Mouse (Mus musculus) forebrain, postnatal 0 days (tissue): ENCODE data around the gene Tspan18. TPM values are rescaled to one million over a fixed set of nuclear protein-coding genes. Genes with fewer than 3 reads are reported as not detected.

Experiments
- ATAC-seq: fragments of 200-750 bp; cut with Nextera tagmentation; 2 replicates; pipeline ENCODE4 v1.8.0; 2017; ENCODE audit warnings: mild to moderate bottlenecking, moderate library complexity
- DNase-seq: peaks from one replicate; pipeline ENCODE4 v3.0.0-alpha.2; 2015
- H3K27ac ChIP-seq: fragments of 300-500 bp; sonication (generic); 2 replicates; pipeline ENCODE4 v1.5.1; 2014; ENCODE audit warnings: low read depth, mild to moderate bottlenecking, antibody characterized with exemption, low read length, moderate library complexity, mixed read lengths
- H3K27me3 ChIP-seq: fragments of 300-500 bp; sonication (generic); 2 replicates; pipeline ENCODE4 v1.6.1; 2014; ENCODE audit warnings: mild to moderate bottlenecking, low read length, mixed read lengths; ENCODE audit not compliant: insufficient read depth
- H3K36me3 ChIP-seq: fragments of 300-500 bp; sonication (generic); 2 replicates; pipeline ENCODE4 v1.6.1; 2014; ENCODE audit warnings: mild to moderate bottlenecking, moderate library complexity; ENCODE audit not compliant: insufficient read depth
- H3K4me1 ChIP-seq: fragments of 300-500 bp; sonication (generic); 2 replicates; pipeline ENCODE4 v1.6.1; 2014; ENCODE audit warnings: antibody characterized with exemption; ENCODE audit not compliant: insufficient read depth
- H3K4me2 ChIP-seq: fragments of 300-500 bp; sonication (generic); 2 replicates; pipeline ENCODE4 v1.6.1; 2014; ENCODE audit warnings: low read depth, mild to moderate bottlenecking, moderate library complexity
- H3K4me3 ChIP-seq: fragments of 300-500 bp; sonication (generic); 2 replicates; pipeline ENCODE4 v1.5.1; 2014; ENCODE audit warnings: low read depth, low read length, mixed read lengths
- H3K9ac ChIP-seq: fragments of 300-500 bp; sonication (generic); 2 replicates; pipeline ENCODE4 v1.6.1; 2014; ENCODE audit warnings: mild to moderate bottlenecking
- H3K9me3 ChIP-seq: fragments of 300-500 bp; sonication (generic); 2 replicates; pipeline ENCODE4 v1.6.1; 2016; ENCODE audit warnings: low read length
- CTCF ChIP-seq: sonication (generic); IDR thresholded peaks from 2 replicates; pipeline ENCODE4 v1.5.1; 2016; ENCODE audit warnings: antibody characterized with exemption, control low read depth, low read depth
- WGBS: fragments of 180-500 bp; shearing (Covaris S2); extraction: QIAGEN DNeasy Blood & Tissue Kit; methylation state at CpG from one replicate; pipeline ENCODE4 v1.1.7; 2014; 5-methylcytosine and 5-hydroxymethylcytosine counted together
- polyA plus RNA-seq: library from polyadenylated mRNA; unstranded; fragments of >200 nt; fragmentation: Nextera tagmentation; extraction: Ambion mirVana; gene quantifications from 2 replicates; pipeline ENCODE4 v1.2.1, GENCODE M21; 2015
- total RNA-seq: library from RNA; depleted of rRNA; stranded (reverse); fragments of >200 nt; gene quantifications from 2 replicates; pipeline ENCODE4 v1.2.3, GENCODE M21; 2014

Gene Tspan18
- total and polyA plus RNA-seq, 2 experiments from 2014 or later = 14.4 to 23.1 TPM

- ATAC-seq (no peak), DNase-seq (no peak)
- no peak for TF ChIP-seq CTCF
- Histone ChIP-seq H3K4me2 (no peak overlapping the region), H3K36me3 (no peaks in the 10 kb centered on the region), H3K27ac (no peak overlapping the region), H3K4me1 (no peaks in the 10 kb centered on the region), H3K4me3 (no peak overlapping the region), H3K9ac (no peak overlapping the region), H3K9me3 (no peaks in the 10 kb centered on the region), H3K27me3 (no peaks in the 10 kb centered on the region)
- WGBS = 76% methylated on average over 1 of the region's 1 CpGs
These were observed 20.3 kb upstream of the Tspan18 start for GRCm38 (mm10) chr2:93354621-93355020.

- Histone ChIP-seq H3K27me3 (no peaks in the 10 kb centered on the region), H3K36me3 (no peaks in the 10 kb centered on the region), H3K4me2 (no peak overlapping the region), H3K27ac (no peak overlapping the region), H3K9ac (no peak overlapping the region), H3K4me3 (no peak overlapping the region), H3K4me1 (no peaks in the 10 kb centered on the region), H3K9me3 (no peaks in the 10 kb centered on the region)
- no peak for DNase-seq
- WGBS = 91% methylated on average over 4 of the region's 4 CpGs
- ATAC-seq = no peak
- TF ChIP-seq CTCF = no peak
These were observed 19.4 kb upstream of the Tspan18 start for GRCm38 (mm10) chr2:93353725-93354124.

DNA sequence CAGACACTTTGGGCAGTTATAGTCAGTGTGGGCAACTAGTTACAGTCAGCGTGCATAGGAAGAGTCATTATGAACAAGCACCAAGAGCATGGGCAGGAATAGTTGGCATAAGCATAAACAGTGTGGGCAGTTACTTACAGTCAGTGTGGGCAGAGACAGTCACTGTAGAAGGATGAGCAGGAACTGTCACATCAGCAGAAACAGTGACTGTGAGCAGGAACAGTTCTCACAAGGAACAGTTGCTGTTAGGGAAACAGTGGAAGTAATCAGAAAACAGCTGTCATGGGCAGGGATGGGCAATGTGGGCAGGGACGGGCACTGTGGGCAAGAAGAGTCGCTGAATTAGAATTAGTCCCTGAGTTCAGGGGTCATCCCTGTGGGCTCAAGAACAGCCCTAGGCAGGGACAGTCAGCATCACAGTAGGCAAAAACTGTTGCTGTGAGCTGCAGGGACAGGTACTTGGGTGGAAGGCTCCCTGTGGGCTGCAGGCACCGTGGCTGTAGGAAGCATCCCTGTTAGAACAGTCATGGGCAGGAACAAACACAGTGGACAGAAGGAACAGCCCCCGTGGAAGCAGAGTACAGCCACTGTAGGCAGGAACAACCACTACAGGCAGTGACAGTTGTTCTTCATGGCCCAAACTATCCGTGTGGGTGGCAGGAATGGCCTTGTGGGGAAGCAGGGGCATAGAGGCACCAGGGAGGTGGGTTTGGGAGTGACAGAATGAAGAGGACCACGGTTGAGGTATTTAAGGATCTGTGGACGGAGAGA is 18.8 kb upstream of the Tspan18 start:
- 83% methylated on average over 8 of the region's 8 CpGs for WGBS
- no peaks in the 10 kb centered on the region for H3K27me3 ChIP-seq
- H3K4me2 ChIP-seq = no peak overlapping the region
- no peaks in the 10 kb centered on the region for H3K36me3 ChIP-seq
- no peaks in the 10 kb centered on the region for H3K4me1 ChIP-seq
- H3K9ac ChIP-seq = no peak overlapping the region
- H3K4me3 ChIP-seq = no peak overlapping the region
- DNase-seq (no peak), ATAC-seq (no peak)
- no peak for TF ChIP-seq CTCF
- H3K9me3 ChIP-seq = no peaks in the 10 kb centered on the region
- no peak overlapping the region for H3K27ac ChIP-seq

- H3K4me2 ChIP-seq = no peak overlapping the region
- H3K4me3 ChIP-seq = no peak overlapping the region
- 65% methylated on average over 7 of the region's 7 CpGs for WGBS
- no peak for TF ChIP-seq CTCF
- no peak for DNase-seq
- no peak overlapping the region for H3K9ac ChIP-seq
- H3K27ac ChIP-seq = no peak overlapping the region
- ATAC-seq = no peak
- H3K36me3 ChIP-seq = no peaks in the 10 kb centered on the region
- H3K9me3 ChIP-seq = no peaks in the 10 kb centered on the region
- H3K4me1 ChIP-seq = no peaks in the 10 kb centered on the region
- no peaks in the 10 kb centered on the region for H3K27me3 ChIP-seq
These were observed 17.0 kb upstream of the Tspan18 start for GRCm38 (mm10) chr2:93351352-93351751.

GRCm38 (mm10) chr2:93347018-93347417 is 12.7 kb upstream of the Tspan18 start:
- H3K4me1 ChIP-seq = no peaks in the 10 kb centered on the region
- no peak overlapping the region for H3K9ac ChIP-seq
- no peak for TF ChIP-seq CTCF
- H3K27me3 ChIP-seq = no peaks in the 10 kb centered on the region
- H3K27ac ChIP-seq = no peak overlapping the region
- H3K9me3 ChIP-seq = no peaks in the 10 kb centered on the region
- DNase-seq = no peak
- no peak overlapping the region for H3K4me3 ChIP-seq
- no peaks in the 10 kb centered on the region for H3K36me3 ChIP-seq
- WGBS = 86% methylated on average over 5 of the region's 5 CpGs
- ATAC-seq = no peak
- H3K4me2 ChIP-seq = no peak overlapping the region

GRCm38 (mm10) chr2:93346609-93347008 is 12.3 kb upstream of the Tspan18 start:
- no peak for ATAC-seq
- 28% methylated on average over 6 of the region's 6 CpGs for WGBS
- no peak for TF ChIP-seq CTCF

DNA sequence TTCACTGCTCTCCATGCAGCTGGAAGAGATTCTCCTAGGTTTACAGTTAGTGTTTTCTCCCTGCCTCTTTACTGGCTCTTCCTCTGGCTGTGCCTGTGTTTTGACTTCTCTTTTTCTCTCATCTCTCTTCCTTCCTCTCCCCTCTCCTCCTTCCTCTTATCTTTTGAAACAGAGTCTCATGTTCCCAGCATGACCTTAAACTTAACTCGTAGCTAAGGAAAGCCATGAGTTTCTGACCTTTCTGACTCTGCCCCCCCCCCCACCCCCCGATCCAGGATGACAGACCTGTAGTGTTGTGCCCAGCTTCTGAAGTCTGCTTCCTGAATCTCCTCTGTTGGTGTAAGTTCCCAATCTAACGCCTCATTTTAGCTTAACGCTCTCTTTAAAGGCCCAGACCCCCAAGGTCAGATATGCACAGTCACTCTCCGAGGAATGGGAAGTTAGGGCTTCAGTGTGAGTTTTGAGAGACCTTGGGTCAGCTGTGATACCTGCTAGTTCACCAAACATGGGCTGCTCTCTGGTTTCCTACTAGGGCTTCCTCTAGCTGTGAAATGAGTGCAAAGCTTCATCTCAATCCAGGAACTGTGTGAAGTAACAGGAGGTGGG is 11.5 kb upstream of the Tspan18 start:
- no peak overlapping the region for H3K9ac ChIP-seq
- H3K27ac ChIP-seq = no peak overlapping the region
- no peaks in the 10 kb centered on the region for H3K4me1 ChIP-seq
- no peaks in the 10 kb centered on the region for H3K27me3 ChIP-seq
- H3K36me3 ChIP-seq = no peaks in the 10 kb centered on the region; the same call in 1 of the 2 replicates
- H3K9me3 ChIP-seq = no peaks in the 10 kb centered on the region
- H3K4me3 ChIP-seq = no peak overlapping the region
- no peak overlapping the region for H3K4me2 ChIP-seq
- no peak for TF ChIP-seq CTCF
- ATAC-seq (no peak), DNase-seq (no peak)
- WGBS = 82% methylated on average over 5 of the region's 5 CpGs

More at GRCm38 (mm10) chr2:93346609-93347008, 12.3 kb upstream of the Tspan18 start:
- H3K9me3 ChIP-seq = no peaks in the 10 kb centered on the region
- no peak overlapping the region for H3K27ac ChIP-seq
- DNase-seq = no peak
- no peak overlapping the region for H3K4me3 ChIP-seq
- no peaks in the 10 kb centered on the region for H3K36me3 ChIP-seq
- no peaks in the 10 kb centered on the region for H3K4me1 ChIP-seq
- no peak overlapping the region for H3K9ac ChIP-seq
- H3K27me3 ChIP-seq = no peaks in the 10 kb centered on the region
- H3K4me2 ChIP-seq = no peak overlapping the region
